Comparison of ENCODE assay signal across 9 mouse cellular contexts in genomic region chr7:45234922-45235571, GRCm38 (mm10). TPM values are rescaled to one million over a fixed set of nuclear protein-coding genes. Genes with fewer than 3 reads are reported as not detected.
DNase-seq lines count a peak whose midpoint lies in the region; ATAC-seq lines count a peak whose summit lies in the region.
"Had no signal": no experiment of that assay in that cellular context is flagged by ENCODE, and none has a peak within 500 bp of the region (broad histone marks: within the 10 kb centered on the region; RNA-seq: fewer than 3 reads in every experiment).

No protein-coding gene starts in this region.

- 10% methylated on average over 21 of the region's 21 CpGs for WGBS in heart, embryonic 15.5 days

- H3K9ac ChIP-seq in heart, embryonic 15.5 days, result peak overlapping the region; percentile 19; the same call in 1 of the 2 replicates

- peak overlapping the region; percentile 58 for H3K4me2 ChIP-seq in heart, embryonic 15.5 days

- peak; percentile 36 for DNase-seq in gastrocnemius, adult 18-20 months (ENCODE audit: low spot score)
- no peak for DNase-seq in gastrocnemius, postnatal 36 days
- peak; percentile 61 for DNase-seq in embryo, embryonic 11.5 days (ENCODE audit: low read depth, low spot score)
- DNase-seq in kidney, postnatal 25 days, result peak; percentile 35 to 52
- peak; percentile 54 to 60 for DNase-seq in lung, postnatal 4 days
- DNase-seq in T-cell, adult 2 months (ENCODE audit: low spot score), result no peak
- DNase-seq in layer of hippocampus, adult 11-12 months (ENCODE audit: low spot score), result no peak

- peaks cover 43% of the 10 kb centered on the region for H3K4me1 ChIP-seq in heart, embryonic 15.5 days (replicated peaks)

- H3K36me3 ChIP-seq in heart, embryonic 15.5 days, result peaks cover 24% of the 10 kb centered on the region

- peak overlapping the region; percentile 41 for H3K27ac ChIP-seq in heart, embryonic 15.5 days

- H3K4me3 ChIP-seq in heart, embryonic 15.5 days, result peak overlapping the region; percentile 33

- intact Hi-C loops in gastrocnemius, postnatal 36 days (cut with DNase I), result no loop called here

- H3K27me3 ChIP-seq in heart, embryonic 15.5 days, result peaks cover 2% of the 10 kb centered on the region; the same call in 1 of the 2 replicates

- ATAC-seq in heart, embryonic 15.5 days (replicated peaks; ENCODE audit: insufficient number of reproducible peaks, insufficient read depth, low FRiP score, low read depth), result peak; percentile 77

- H3K9me3 ChIP-seq in heart, embryonic 15.5 days (replicated peaks), result no peaks in the 10 kb centered on the region

RNA-seq across cellular contexts. Expression of gene Cd37, which starts 3.9 kb away (rescaled TPM):
- 1 to 10 TPM; 1.1 to 1.2 TPM for total RNA-seq in gastrocnemius, adult 18-20 months (2021)
- total RNA-seq in gastrocnemius, postnatal 36 days (2021), result 1 to 10 TPM in 1 of 2 experiments, under 1 TPM in 1; 0.79 to 1.5 TPM
- polyA plus RNA-seq in heart, embryonic 15.5 days (2015; fragmentation: Nextera tagmentation; extraction: Ambion mirVana), result 2.4 and 8.3 TPM in 2 replicates

RNA-seq across cellular contexts. Expression of gene Slc6a16, which starts 5.8 kb away (rescaled TPM):
- total RNA-seq in gastrocnemius, adult 18-20 months (2021), result not detected
- not detected for total RNA-seq in gastrocnemius, postnatal 36 days (2021)
- polyA plus RNA-seq in heart, embryonic 15.5 days (2015; fragmentation: Nextera tagmentation; extraction: Ambion mirVana), result 0.11 and 0.18 TPM in 2 replicates
- total RNA-seq: hematopoietic stem cell, adult 5-6 weeks had no signal

RNA-seq across cellular contexts. Expression of gene Tead2, which starts 19.5 kb away (rescaled TPM):
- total RNA-seq in gastrocnemius, adult 18-20 months (2021), result 1 to 10 TPM; 1.2 to 1.3 TPM
- 1 to 10 TPM; 2.7 to 3.3 TPM for total RNA-seq in gastrocnemius, postnatal 36 days (2021)
- polyA plus RNA-seq in heart, embryonic 15.5 days (2015; fragmentation: Nextera tagmentation; extraction: Ambion mirVana), result 89.0 and 106 TPM in 2 replicates

RNA-seq across cellular contexts. Expression of gene Dkkl1, which starts 23.1 kb away (rescaled TPM):
- not detected for total RNA-seq in gastrocnemius, adult 18-20 months (2021)
- not detected for total RNA-seq in gastrocnemius, postnatal 36 days (2021)
- 0.90 and 1.2 TPM in 2 replicates for polyA plus RNA-seq in heart, embryonic 15.5 days (2015; fragmentation: Nextera tagmentation; extraction: Ambion mirVana)

RNA-seq across cellular contexts. Expression of gene Ccdc155, which starts 30.4 kb away (rescaled TPM):
- not detected for total RNA-seq in gastrocnemius, adult 18-20 months (2021)
- total RNA-seq in gastrocnemius, postnatal 36 days (2021), result not detected
- polyA plus RNA-seq in heart, embryonic 15.5 days (2015; fragmentation: Nextera tagmentation; extraction: Ambion mirVana), result 0.53 and 0.80 TPM in 2 replicates

Comparison
In these comparisons a context has a peak if more than half of its experiments do, and no peak if none do; other contexts are left out.
1. DNase-seq: peak in gastrocnemius, adult 18-20 months (single experiment), embryo, embryonic 11.5 days (single experiment), kidney, postnatal 25 days (2 of 2) and lung, postnatal 4 days (2 of 2); none in gastrocnemius, postnatal 36 days (0 of 2), T-cell, adult 2 months (single experiment) and layer of hippocampus, adult 11-12 months (single experiment).